Mouse (Mus musculus) A20 (cell line): ENCODE results near the gene Gm45713.
A peak's percentile ranks its signal among the peaks of the same experiment; 100 is the strongest.
"Not testable (repeated sequence)": the region's sequence is repeated elsewhere in the genome, so short reads cannot be mapped to it uniquely, and the experiment has no call there.

ENCODE experiments used
- DNase-seq: peaks from one replicate; pipeline ENCODE4 v3.0.0-alpha.2; 2011; ENCODE audit warnings: low read depth, low spot score

Gene Gm45713

DNA sequence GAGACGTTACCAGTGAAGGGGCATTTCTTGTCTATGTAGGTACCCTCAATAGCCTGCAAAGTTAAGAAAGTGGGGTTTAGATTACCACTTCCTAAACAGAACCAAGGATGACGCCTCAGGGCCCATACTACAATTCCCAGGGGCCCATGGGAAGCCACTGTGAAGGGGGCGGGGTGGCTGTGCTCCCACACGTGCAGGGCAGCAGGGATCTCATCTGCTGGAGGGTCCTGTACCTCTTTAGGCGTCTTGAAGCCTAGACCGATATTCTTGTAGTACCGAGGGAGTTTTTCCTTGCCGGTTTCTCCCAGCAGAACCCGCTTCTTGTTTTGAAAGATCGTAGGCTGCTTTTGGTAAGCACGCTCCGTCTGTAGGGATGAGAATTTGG is 12.9 kb downstream of the Gm45713 start:
- DNase-seq = peak; percentile 64

DNA sequence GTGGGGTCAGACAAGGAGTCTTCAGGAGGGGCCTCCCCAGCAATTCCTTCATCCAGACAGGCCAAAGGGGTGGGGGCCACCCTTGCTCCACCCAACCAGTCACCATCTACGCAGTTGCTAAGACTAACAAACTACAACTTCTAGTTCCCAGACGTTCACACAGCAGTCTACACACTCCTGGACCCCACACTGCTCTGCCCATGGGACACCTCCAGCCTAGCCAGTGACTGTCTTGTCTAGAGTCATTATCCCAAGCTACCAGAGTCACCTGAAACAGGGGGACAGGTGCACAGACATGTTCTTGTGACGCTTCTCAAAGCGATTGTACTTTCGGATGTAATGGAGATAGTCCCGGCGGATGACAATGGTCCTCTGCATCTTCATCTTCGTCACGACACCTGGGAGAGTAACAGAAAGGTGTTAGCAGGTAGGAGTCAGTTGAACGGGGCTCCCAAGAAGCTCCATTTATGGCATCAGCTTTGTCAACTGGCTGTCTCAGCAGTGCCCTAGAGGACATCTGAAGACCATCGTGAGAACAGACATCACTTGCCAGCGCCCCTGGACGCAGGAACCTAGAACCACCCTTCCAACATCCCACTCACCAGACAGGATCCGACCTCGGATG is 13.4 kb downstream of the Gm45713 start:
- no peak for DNase-seq

DNA sequence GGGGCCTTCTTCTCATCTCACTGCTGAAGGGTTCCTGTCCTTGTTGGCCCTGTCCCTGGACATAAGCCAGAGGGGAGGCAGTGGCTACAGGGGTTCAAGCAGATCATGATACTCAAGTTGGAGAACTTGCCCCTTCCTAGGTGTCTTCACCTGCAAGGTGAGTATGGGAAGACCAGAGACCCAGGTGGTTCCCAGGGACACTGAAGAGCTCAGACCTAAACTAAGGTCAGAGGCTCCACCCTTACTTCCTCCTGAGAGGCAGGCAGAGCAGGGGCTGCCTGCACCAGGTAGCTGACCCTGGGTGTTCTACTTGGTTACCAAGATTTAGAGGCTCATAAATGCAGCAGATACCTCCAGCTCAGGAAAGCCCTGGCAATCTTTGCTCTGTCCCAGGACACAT is 14.1 kb downstream of the Gm45713 start:
- DNase-seq = peak; percentile 40

GRCm38 (mm10) chr7:45121404-45121803 is 14.6 kb downstream of the Gm45713 start:
- DNase-seq = peak; percentile 92

GRCm38 (mm10) chr7:45119780-45120709 is 16.0 kb downstream of the Gm45713 start:
- DNase-seq = peak; percentile 55

- no peak for DNase-seq
Measured at GRCm38 (mm10) chr7:45118336-45118735, 17.7 kb downstream of the Gm45713 start.

DNA sequence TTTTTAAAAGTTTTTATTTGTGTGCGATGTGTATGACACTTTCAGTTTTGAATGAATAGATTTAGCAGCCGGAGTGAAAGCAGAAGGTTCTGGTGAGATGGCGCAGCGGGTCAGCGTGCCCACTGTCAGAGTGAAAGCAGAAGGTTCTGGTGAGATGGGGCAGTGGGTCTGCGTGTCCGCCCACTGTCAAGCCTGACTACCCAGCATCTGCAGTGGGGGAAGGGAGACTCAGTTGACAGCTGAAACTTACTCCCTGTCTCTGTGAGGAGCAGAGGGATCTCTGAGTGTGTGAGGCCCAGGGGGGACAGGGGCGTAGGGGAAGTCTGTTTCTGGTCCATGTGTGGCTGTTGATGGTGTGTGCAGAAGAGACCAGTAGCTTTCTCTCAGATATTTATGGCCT is 18.5 kb downstream of the Gm45713 start:
- peak; percentile 89 for DNase-seq

DNA sequence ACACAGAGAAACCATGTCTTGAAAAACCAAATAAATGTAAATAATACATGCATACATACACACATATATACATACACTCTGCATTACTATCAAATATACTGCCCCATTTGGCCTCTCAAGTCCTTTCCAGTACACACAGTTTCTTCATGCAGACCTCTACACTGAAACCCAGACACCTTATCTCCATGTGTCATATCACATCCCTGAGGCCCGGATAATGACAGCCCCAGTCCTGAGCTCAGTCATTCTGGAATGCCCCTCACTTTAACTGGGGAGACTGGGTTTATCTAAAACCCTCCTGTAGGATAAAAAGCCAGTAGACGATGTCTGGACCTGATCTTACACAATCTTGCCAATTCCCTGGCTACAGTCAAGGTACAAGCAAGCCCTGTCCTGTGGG is 22.6 kb downstream of the Gm45713 start:
- no peak for DNase-seq

DNA sequence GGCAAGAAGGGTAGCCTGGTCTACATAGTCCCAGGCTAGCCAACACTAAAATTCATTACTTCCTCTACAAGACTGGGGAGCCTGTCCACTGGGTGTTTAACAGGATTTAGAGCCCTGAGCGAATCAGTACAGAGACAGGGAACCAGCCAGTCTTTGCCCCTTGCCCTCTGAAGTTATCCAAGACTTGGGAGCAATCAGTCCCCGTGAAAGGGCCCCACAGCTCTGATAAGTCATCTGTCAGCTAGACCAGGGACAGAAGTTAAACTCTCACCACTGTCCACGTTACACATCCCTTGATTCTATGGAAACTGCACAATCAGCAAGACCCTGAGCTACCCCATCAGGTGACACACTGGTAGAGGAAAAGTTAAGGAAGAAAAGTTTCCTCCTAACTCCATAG is 23.5 kb downstream of the Gm45713 start:
- DNase-seq = no peak

GRCm38 (mm10) chr7:45111940-45112339 is 24.1 kb downstream of the Gm45713 start:
- DNase-seq = no peak

DNA sequence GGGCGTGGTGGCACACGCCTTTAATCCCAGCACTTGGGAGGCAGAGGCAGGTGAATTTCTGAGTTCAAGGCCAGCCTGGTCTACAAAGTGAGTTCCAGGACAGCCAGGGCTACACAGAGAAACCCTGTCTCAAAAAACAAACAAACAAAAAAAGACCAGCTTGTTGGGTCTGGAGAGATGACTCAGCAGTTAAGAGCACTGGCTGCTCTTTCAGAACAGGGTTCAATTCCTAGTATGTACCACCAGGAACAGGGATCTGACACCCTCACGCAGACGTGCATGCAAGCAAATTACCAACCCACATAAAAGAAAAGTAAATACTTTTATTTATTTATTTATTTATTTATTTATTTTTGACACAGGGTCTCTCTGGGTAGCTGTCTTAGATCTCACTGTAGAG is 25.9 kb downstream of the Gm45713 start:
- DNase-seq = not testable (repeated sequence)

- DNase-seq = no peak
Measured at GRCm38 (mm10) chr7:45107052-45107645, 28.9 kb downstream of the Gm45713 start.

GRCm38 (mm10) chr7:45106441-45106840 is 29.6 kb downstream of the Gm45713 start:
- no peak for DNase-seq

DNA sequence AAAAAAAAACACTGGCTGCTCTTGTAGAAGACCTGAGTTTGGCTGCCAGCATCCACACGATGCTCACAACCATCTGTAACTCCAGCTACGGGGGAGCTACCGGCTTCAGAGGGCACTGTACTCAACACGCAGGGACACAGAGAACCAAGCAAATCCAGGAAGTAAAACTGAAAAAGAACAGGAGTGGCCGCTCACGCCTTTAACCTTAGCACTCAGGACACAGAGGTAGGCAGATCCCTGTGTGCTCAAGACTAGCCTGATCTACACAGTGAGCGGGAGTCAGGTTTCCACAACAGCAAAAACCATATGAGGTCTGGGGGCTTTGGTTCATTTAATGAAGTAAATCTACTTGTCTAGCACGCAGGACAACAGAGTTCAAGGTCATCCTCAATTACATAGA is 30.5 kb downstream of the Gm45713 start:
- DNase-seq = no peak

DNA sequence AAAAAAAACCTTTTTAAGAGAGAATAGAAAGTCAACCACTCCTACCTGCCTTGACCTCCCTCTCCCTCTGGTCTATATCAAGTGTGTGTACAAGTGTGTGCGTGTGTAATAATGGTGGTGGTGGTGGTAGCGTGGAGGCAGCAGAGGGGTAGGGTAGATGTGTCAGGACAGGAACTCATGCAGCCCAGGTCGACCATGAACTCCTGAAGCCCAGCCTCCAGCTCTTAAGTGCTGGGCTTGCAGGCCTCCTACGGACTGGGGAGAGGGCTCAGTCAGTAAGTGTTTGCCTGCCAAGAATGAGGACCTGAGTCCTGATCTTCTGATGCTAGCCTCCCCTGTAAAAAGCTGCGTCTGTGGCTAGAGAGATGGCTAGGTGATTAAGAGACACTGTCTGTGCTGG is 31.1 kb downstream of the Gm45713 start:
- DNase-seq = no peak

DNA sequence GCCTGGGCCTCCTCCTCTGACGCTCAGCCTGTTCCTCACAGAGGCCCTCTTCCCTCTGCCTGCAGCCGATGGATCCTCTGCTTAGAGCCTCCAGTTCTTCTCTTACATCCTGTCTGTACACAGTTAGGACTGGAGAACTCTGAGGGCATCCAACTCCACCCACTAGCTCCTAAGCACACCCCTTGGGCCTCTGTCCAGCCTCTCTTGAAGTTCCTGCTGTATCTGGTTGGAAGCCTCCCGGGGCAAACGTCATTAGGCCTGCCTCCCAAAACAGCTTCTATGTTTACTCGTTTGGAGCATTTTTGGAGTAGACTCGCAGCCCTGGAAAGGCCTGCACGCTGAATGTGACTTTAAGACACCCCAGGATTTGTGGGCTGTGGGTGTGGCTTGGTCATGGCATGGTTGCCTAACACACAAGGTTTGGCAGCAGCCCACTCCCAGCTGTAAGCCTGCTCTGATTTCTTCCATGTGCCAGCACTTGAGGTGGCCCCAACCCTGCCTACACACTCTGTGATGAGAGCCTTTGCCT is 32.3 kb downstream of the Gm45713 start, which contains the start of gene Fcgrt:
Fcgrt (minus strand) TSS at position 200 of the 529 bp plus-strand sequence.
- no peak for DNase-seq

- no peak for DNase-seq
Measured at GRCm38 (mm10) chr7:45102940-45103585, 33.0 kb downstream of the Gm45713 start.

DNA sequence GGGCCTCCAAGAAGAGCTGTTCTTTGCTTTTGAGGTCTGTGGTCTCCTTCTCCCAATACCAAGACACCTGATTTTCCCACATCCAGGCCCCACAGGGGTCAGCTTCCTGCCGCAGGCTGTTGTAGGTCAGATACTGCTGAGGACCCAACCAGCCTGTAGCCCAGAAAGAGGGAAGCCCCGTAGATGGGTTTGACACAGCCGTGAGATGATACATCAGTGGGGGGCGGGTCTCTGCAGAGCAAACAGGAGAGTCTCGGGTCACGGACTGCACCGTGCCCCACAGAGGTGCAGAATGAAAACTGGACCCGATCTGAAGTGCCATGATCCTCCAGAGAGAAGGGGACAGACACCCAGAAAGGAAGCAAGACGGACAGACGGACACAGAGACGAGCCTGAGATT is 33.6 kb downstream of the Gm45713 start:
- no peak for DNase-seq

- no peak for DNase-seq
Measured at GRCm38 (mm10) chr7:45100046-45100445, 36.0 kb downstream of the Gm45713 start.

DNA sequence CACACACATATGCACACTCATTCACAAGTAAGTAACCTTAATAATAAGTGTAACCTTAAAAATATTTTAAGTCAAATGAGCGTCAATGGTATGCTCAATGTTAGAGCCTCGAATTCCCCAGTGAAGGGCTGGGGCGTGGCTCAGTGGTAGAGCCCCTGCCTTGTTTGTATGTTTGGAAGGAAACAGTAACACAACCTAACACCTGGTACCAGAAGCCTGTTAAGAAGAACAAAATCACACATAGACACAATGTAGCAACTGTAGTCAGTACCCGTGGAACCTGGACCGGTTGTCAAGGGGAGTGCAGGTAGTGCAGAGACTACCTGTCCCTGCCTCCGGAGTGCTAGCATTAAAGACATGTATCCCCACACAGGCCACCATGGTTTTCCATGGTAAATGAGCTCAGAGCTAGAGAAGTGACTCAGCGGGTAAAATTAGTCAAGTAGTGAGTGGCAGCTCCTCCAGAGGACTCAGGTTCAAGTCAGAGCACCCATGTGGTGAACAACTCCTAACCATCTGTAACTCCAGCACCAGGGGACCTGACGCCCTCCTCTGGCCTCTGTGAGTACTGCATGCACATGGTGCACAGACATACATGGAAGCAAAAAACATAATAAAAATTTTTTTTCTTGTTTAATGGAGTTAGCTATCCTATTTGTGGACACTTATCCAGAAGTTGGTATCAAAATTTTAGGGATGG is 37.3 kb downstream of the Gm45713 start:
- DNase-seq = peak; percentile 51

GRCm38 (mm10) chr7:45097479-45097878 is 38.6 kb downstream of the Gm45713 start:
- no peak for DNase-seq
